Mouse (Mus musculus) G1E (cell line): Measurements from ENCODE around the gene Hk2. TPM values are rescaled to one million over a fixed set of nuclear protein-coding genes. Genes with fewer than 3 reads are reported as not detected.

ENCODE experiments used
- polyA plus RNA-seq: library from polyadenylated mRNA; stranded (reverse); fragments of >175 nt; gene quantifications from 2 replicates; pipeline ENCODE4 v1.2.3, GENCODE M21; 2012
- total RNA-seq, 2 experiments: library from RNA; stranded (forward) in 1 of 2; stranded (reverse) in 1 of 2; fragments of 200-1000 nt in 1 of 2; fragments of >200 nt in 1 of 2; fragmentation: Nextera tagmentation in 1 of 2; gene quantifications; 2 replicates each; pipeline ENCODE4 v1.2.3; 2014 to 2017

Hk2 gene
- total and polyA plus RNA-seq, 3 experiments, result 8.2 to 90.2 (median 52.4) TPM

Other genes with a start within 250 kb of the Hk2 start
- gene Pole4, start 69.1 kb downstream of the Hk2 start, total RNA-seq (2014; fragmentation: Nextera tagmentation), result 32.3 and 35.0 TPM in 2 replicates
- 81.1 and 87.9 TPM in 2 replicates for gene Pole4, start 69.1 kb downstream of the Hk2 start, total RNA-seq (2017)
- 58.8 and 76.8 TPM in 2 replicates for gene Pole4, start 69.1 kb downstream of the Hk2 start, polyA plus RNA-seq
- not detected in 2 replicates for gene Sema4f, start 165.3 kb upstream of the Hk2 start, total RNA-seq (2014; fragmentation: Nextera tagmentation)
- 0.11 TPM in 1 of 2 replicates, not detected in the other for gene Sema4f, start 165.3 kb upstream of the Hk2 start, total RNA-seq (2017)
- gene Sema4f, start 165.3 kb upstream of the Hk2 start, polyA plus RNA-seq, result not detected in 2 replicates
- 6.7 and 12.3 TPM in 2 replicates for gene M1ap, start 172.4 kb upstream of the Hk2 start, total RNA-seq (2014; fragmentation: Nextera tagmentation)
- gene M1ap, start 172.4 kb upstream of the Hk2 start, total RNA-seq (2017), result 3.3 and 3.5 TPM in 2 replicates
- 7.4 and 8.2 TPM in 2 replicates for gene M1ap, start 172.4 kb upstream of the Hk2 start, polyA plus RNA-seq